ENCODE assay signal across 8 mouse cellular contexts in the genomic region with DNA sequence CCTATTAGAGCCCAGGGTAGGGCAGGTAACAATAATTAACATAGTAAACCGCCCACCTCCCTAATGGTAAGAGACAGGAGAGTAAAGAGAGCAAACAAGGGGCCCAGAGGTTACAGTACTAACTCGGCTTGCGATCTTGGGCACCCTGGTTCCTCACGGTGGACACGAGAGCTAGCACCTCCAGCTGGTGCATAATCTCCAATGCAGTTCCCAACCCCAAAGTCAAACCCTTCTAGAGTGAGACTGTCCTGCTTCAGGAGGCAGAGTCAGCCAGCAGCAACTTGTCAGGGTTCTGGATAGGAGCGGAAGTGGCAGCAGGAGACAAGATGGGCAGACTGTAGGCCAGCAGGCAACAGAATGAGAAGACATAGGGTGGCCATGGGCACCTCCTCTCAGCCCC. TPM values are rescaled to one million over a fixed set of nuclear protein-coding genes. Genes with fewer than 3 reads are reported as not detected.
DNase-seq lines count a peak whose midpoint lies in the region; ATAC-seq lines count a peak whose summit lies in the region.

No protein-coding gene starts in this region.

- no peak overlapping the region for H3K9ac ChIP-seq in midbrain, embryonic 14.5 days (replicated peaks; ENCODE audit: low read length)
- H3K9ac ChIP-seq in midbrain, embryonic 11.5 days (ENCODE audit: low read length) = no peak overlapping the region
- 0 out of 2 replicates have a peak overlapping the region, but pooled peaks have one; percentile 28 for H3K9ac ChIP-seq in intestine, embryonic 15.5 days
- H3K9ac ChIP-seq in stomach, embryonic 14.5 days (replicated peaks; ENCODE audit: low read depth, low read length) = no peak overlapping the region

- 77% methylated on average over 6 of the region's 6 CpGs for WGBS in heart, embryonic 10.5 days
- WGBS in midbrain, embryonic 14.5 days = 89% methylated on average over 6 of the region's 6 CpGs
- WGBS in midbrain, embryonic 11.5 days = 86% methylated on average over 6 of the region's 6 CpGs
- 66% methylated on average over 6 of the region's 6 CpGs for WGBS in intestine, embryonic 15.5 days
- WGBS in stomach, embryonic 14.5 days = 70% methylated on average over 6 of the region's 6 CpGs

- H3K27ac ChIP-seq in heart, embryonic 10.5 days = no peak overlapping the region
- no peak overlapping the region for H3K27ac ChIP-seq in midbrain, embryonic 14.5 days (replicated peaks; ENCODE audit: low read depth, low read length)
- no peak overlapping the region for H3K27ac ChIP-seq in midbrain, embryonic 11.5 days (ENCODE audit: low read depth, low read length)
- no peak overlapping the region for H3K27ac ChIP-seq in intestine, embryonic 15.5 days
- no peak overlapping the region for H3K27ac ChIP-seq in stomach, embryonic 14.5 days (ENCODE audit: low read length)

- H3K4me3 ChIP-seq in heart, embryonic 10.5 days = 0 out of 2 replicates have a peak overlapping the region, but pooled peaks have one; percentile 78
- no peak overlapping the region for H3K4me3 ChIP-seq in midbrain, embryonic 14.5 days (replicated peaks; ENCODE audit: low read depth, low read length)
- H3K4me3 ChIP-seq in midbrain, embryonic 11.5 days (ENCODE audit: low read depth, low read length) = no peak overlapping the region
- H3K4me3 ChIP-seq in intestine, embryonic 15.5 days (replicated peaks) = peak overlapping the region; percentile 67
- peak overlapping the region; percentile 74 for H3K4me3 ChIP-seq in stomach, embryonic 14.5 days (ENCODE audit: low read depth, low read length)

- H3K9me3 ChIP-seq in heart, embryonic 10.5 days = no peaks in the 10 kb centered on the region
- H3K9me3 ChIP-seq in midbrain, embryonic 14.5 days (ENCODE audit: control insufficient read depth, low read length) = no peaks in the 10 kb centered on the region
- H3K9me3 ChIP-seq in midbrain, embryonic 11.5 days (ENCODE audit: control insufficient read depth, low read length) = no peaks in the 10 kb centered on the region
- H3K9me3 ChIP-seq in intestine, embryonic 15.5 days = no peaks in the 10 kb centered on the region
- H3K9me3 ChIP-seq in stomach, embryonic 14.5 days (ENCODE audit: control insufficient read depth, low read depth, low read length) = no peaks in the 10 kb centered on the region

- 0 out of 2 replicates have a peak overlapping the region, but pooled peaks have one; percentile 6 for H3K4me2 ChIP-seq in midbrain, embryonic 14.5 days (ENCODE audit: low read length)
- H3K4me2 ChIP-seq in midbrain, embryonic 11.5 days = no peak overlapping the region
- peak overlapping the region; percentile 92 for H3K4me2 ChIP-seq in intestine, embryonic 15.5 days (replicated peaks)
- H3K4me2 ChIP-seq in stomach, embryonic 14.5 days (replicated peaks; ENCODE audit: low read depth, low read length) = peak overlapping the region; percentile 85

- DNase-seq in heart, embryonic 10.5 days (ENCODE audit: low spot score) = no peak
- DNase-seq in heart, postnatal 4 days = no peak
- DNase-seq in midbrain, embryonic 14.5 days = no peak
- no peak for DNase-seq in midbrain, embryonic 11.5 days (ENCODE audit: low spot score, missing footprints)
- DNase-seq in right cerebral cortex, adult 2 months (ENCODE audit: low spot score in 2 of 2) = no peak
- no peak for DNase-seq in spleen, postnatal 36 days (ENCODE audit: low spot score in 2 of 2)

- ATAC-seq in midbrain, embryonic 14.5 days (ENCODE audit: low FRiP score, low TSS enrichment) = no peak
- no peak for ATAC-seq in midbrain, embryonic 11.5 days (ENCODE audit: low FRiP score)
- no peak for ATAC-seq in intestine, embryonic 15.5 days
- ATAC-seq in stomach, embryonic 14.5 days (ENCODE audit: insufficient number of reproducible peaks, insufficient read depth, low FRiP score, low read depth) = no peak

- H3K4me1 ChIP-seq in heart, embryonic 10.5 days = peaks cover 50% of the 10 kb centered on the region
- H3K4me1 ChIP-seq in midbrain, embryonic 14.5 days (ENCODE audit: control insufficient read depth, insufficient read depth, low read length) = peaks cover 8% of the 10 kb centered on the region
- H3K4me1 ChIP-seq in midbrain, embryonic 11.5 days (ENCODE audit: control insufficient read depth, insufficient read depth, low read length) = peaks cover 9% of the 10 kb centered on the region
- H3K4me1 ChIP-seq in intestine, embryonic 15.5 days (replicated peaks) = peaks cover 8% of the 10 kb centered on the region
- peaks cover 5% of the 10 kb centered on the region; the same call in 1 of the 2 replicates for H3K4me1 ChIP-seq in stomach, embryonic 14.5 days (ENCODE audit: control insufficient read depth, insufficient read depth, low read length)

- H3K27me3 ChIP-seq in heart, embryonic 10.5 days (ENCODE audit: insufficient read depth, poor library complexity, severe bottlenecking) = peaks cover 54% of the 10 kb centered on the region
- H3K27me3 ChIP-seq in midbrain, embryonic 14.5 days (ENCODE audit: control insufficient read depth, insufficient read depth, low read length) = peaks cover 15% of the 10 kb centered on the region
- H3K27me3 ChIP-seq in midbrain, embryonic 11.5 days (ENCODE audit: control insufficient read depth, insufficient read depth, low read length) = peaks cover 18% of the 10 kb centered on the region
- H3K27me3 ChIP-seq in intestine, embryonic 15.5 days (replicated peaks) = no peaks in the 10 kb centered on the region
- no peaks in the 10 kb centered on the region for H3K27me3 ChIP-seq in stomach, embryonic 14.5 days (ENCODE audit: control insufficient read depth, insufficient read depth, low read length)

- no peaks in the 10 kb centered on the region for H3K36me3 ChIP-seq in heart, embryonic 10.5 days
- no peaks in the 10 kb centered on the region for H3K36me3 ChIP-seq in midbrain, embryonic 14.5 days (ENCODE audit: control insufficient read depth, insufficient read depth, low read length)
- H3K36me3 ChIP-seq in midbrain, embryonic 11.5 days (ENCODE audit: control insufficient read depth, insufficient read depth, low read length) = no peaks in the 10 kb centered on the region
- H3K36me3 ChIP-seq in intestine, embryonic 15.5 days = no peaks in the 10 kb centered on the region
- H3K36me3 ChIP-seq in stomach, embryonic 14.5 days (ENCODE audit: control insufficient read depth, insufficient read depth, low read length) = no peaks in the 10 kb centered on the region

RNA-seq across cellular contexts. Expression of a gene that starts 1.9 kb away (rescaled TPM):
- 70.2 and 73.2 TPM in 2 replicates for polyA plus RNA-seq in heart, embryonic 10.5 days (2016; fragmentation: Nextera tagmentation; extraction: Ambion mirVana)
- 10 to 100 TPM; 72.4 to 73.3 TPM for total RNA-seq in heart, postnatal 4 days (2021)
- 59.8 and 66.5 TPM in 2 replicates for polyA plus RNA-seq in midbrain, embryonic 14.5 days (2014; fragmentation: Nextera tagmentation; extraction: Ambion mirVana)
- 34.7 and 40.9 TPM in 2 replicates for polyA plus RNA-seq in midbrain, embryonic 11.5 days (2014; fragmentation: Nextera tagmentation; extraction: Ambion mirVana)
- 160 and 171 TPM in 2 replicates for polyA plus RNA-seq in intestine, embryonic 15.5 days (2015; fragmentation: Nextera tagmentation; extraction: Ambion mirVana)
- 286 and 302 TPM in 2 replicates for polyA plus RNA-seq in stomach, embryonic 14.5 days (2014; fragmentation: Nextera tagmentation; extraction: Ambion mirVana)

RNA-seq across cellular contexts. Expression of a gene that starts 53.9 kb away (rescaled TPM):
- 22.1 and 26.0 TPM in 2 replicates for polyA plus RNA-seq in heart, embryonic 10.5 days (2016; fragmentation: Nextera tagmentation; extraction: Ambion mirVana)
- 10 to 100 TPM; 86.0 to 87.2 TPM for total RNA-seq in heart, postnatal 4 days (2021)
- polyA plus RNA-seq in midbrain, embryonic 14.5 days (2014; fragmentation: Nextera tagmentation; extraction: Ambion mirVana) = 3.9 and 10.0 TPM in 2 replicates
- 13.9 and 15.8 TPM in 2 replicates for polyA plus RNA-seq in midbrain, embryonic 11.5 days (2014; fragmentation: Nextera tagmentation; extraction: Ambion mirVana)
- 12.0 and 12.7 TPM in 2 replicates for polyA plus RNA-seq in intestine, embryonic 15.5 days (2015; fragmentation: Nextera tagmentation; extraction: Ambion mirVana)
- polyA plus RNA-seq in stomach, embryonic 14.5 days (2014; fragmentation: Nextera tagmentation; extraction: Ambion mirVana) = 7.5 and 9.8 TPM in 2 replicates

Comparison
In these comparisons a context has a peak if more than half of its experiments do, and no peak if none do; other contexts are left out.
1. H3K4me3 ChIP-seq: peak in heart, embryonic 10.5 days (single experiment), intestine, embryonic 15.5 days (single experiment) and stomach, embryonic 14.5 days (single experiment); none in midbrain, embryonic 14.5 days (single experiment) and midbrain, embryonic 11.5 days (single experiment).